Mouse (Mus musculus) C2C12 (cell line): ENCODE data around the gene Emg1. TPM values are rescaled to one million over a fixed set of nuclear protein-coding genes. Genes with fewer than 3 reads are reported as not detected.

Source experiments
- H3K27me3 ChIP-seq: one replicate; pipeline ENCODE4 v1.6.1; 2011; ENCODE audit not compliant: control insufficient read depth, insufficient read depth, insufficient read length
- H3K36me3 ChIP-seq: one replicate; pipeline ENCODE4 v1.6.1; 2011; ENCODE audit not compliant: control insufficient read depth, insufficient read depth
- H3K4me3 ChIP-seq: one replicate; pipeline ENCODE4 v1.5.1; 2011; ENCODE audit warnings: mild to moderate bottlenecking, control low read depth; ENCODE audit not compliant: poor library complexity, insufficient read depth, severe bottlenecking
- H3K79me2 ChIP-seq: one replicate; pipeline ENCODE4 v1.6.1; 2011; ENCODE audit not compliant: control insufficient read depth, insufficient read depth
- H3K79me3 ChIP-seq: one replicate; pipeline ENCODE4 v1.6.1; 2011; ENCODE audit warnings: low read depth, control low read depth
- H3ac ChIP-seq: one replicate; pipeline ENCODE3; 2011; ENCODE audit warnings: low read depth; ENCODE audit not compliant: control insufficient read depth, insufficient read length
- CEBPB ChIP-seq: IDR thresholded peaks from one replicate; pipeline ENCODE4 v1.6.1; 2011; ENCODE audit warnings: low read depth, mild to moderate bottlenecking, control low read depth, moderate library complexity
- CTCF ChIP-seq: IDR thresholded peaks from one replicate; pipeline ENCODE4 v1.5.1; 2011; ENCODE audit not compliant: control insufficient read depth, insufficient read depth, insufficient read length
- FOSL1 ChIP-seq: IDR thresholded peaks from one replicate; pipeline ENCODE4 v1.8.0; 2011; ENCODE audit warnings: mild to moderate bottlenecking, low read length; ENCODE audit not compliant: poor library complexity, insufficient read depth, severe bottlenecking
- MAX ChIP-seq: IDR thresholded peaks from one replicate; pipeline ENCODE4 v1.6.1; 2011; ENCODE audit warnings: mild to moderate bottlenecking, control low read depth
- MYOD1 ChIP-seq: IDR thresholded peaks from one replicate; pipeline ENCODE4 v1.6.1; 2011; ENCODE audit warnings: low read depth; ENCODE audit not compliant: control insufficient read depth, insufficient read length
- MYOG ChIP-seq: IDR thresholded peaks from one replicate; pipeline ENCODE4 v1.6.1; 2011; ENCODE audit not compliant: control insufficient read depth, insufficient read length; ENCODE audit errors: extremely low read depth
- USF1 ChIP-seq: IDR thresholded peaks from one replicate; pipeline ENCODE4 v1.6.1; 2011; ENCODE audit warnings: low read depth, mild to moderate bottlenecking, control low read depth, moderate library complexity
- polyA plus RNA-seq: library from polyadenylated mRNA; unstranded; fragments of >200 nt; fragmentation: generic; extraction: Trizol; gene quantifications from one replicate; pipeline ENCODE4 v1.2.1, GENCODE M21; 2012; ENCODE audit warnings: missing spikeins

Gene Emg1
- polyA plus RNA-seq, 1 experiment, result 208 TPM

DNA sequence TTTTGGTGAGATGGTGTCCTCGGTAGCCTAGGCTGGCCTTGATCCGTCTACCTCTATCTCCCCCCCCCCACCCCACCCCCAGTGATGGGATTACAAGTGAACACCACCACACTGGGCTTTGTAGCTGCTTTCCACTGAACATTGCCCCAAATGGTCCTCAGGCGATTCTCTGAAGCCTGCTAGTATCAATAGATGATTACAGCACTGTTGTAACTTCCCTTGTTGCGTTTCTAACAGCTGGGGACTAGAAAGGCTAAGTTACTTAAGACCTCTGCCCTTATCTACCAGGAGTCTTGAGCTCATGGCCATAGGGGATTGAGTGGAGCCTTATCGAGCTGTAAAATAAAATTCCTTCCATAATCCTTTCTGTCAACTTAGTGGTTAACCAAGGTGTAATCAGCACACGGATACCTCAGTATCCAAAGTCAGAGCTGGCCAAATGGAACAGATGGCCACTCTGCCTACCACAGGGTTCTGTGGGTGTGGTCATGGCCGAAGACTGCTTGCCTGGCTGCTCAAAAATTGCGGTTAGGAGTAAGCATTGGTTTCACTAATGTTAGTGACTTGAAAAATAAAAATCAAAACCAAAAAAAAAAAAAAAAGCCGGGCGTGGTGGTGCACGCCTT, 42.6 kb downstream of the Emg1 start:
- H3K79me3 ChIP-seq, result no peaks in the 10 kb centered on the region
- H3ac ChIP-seq, result no peak overlapping the region
- H3K36me3 ChIP-seq, result no peaks in the 10 kb centered on the region
- no peak for TF ChIP-seq USF1
- TF ChIP-seq CTCF, result no peak
- no peak for TF ChIP-seq MAX
- TF ChIP-seq FOSL1, result no peak
- no peak for TF ChIP-seq MYOG
- TF ChIP-seq MYOD1, result no peak
- TF ChIP-seq CEBPB, result no peak
- H3K79me2 ChIP-seq, result peaks cover 5% of the 10 kb centered on the region
- H3K27me3 ChIP-seq, result no peaks in the 10 kb centered on the region
- H3K4me3 ChIP-seq, result no peak overlapping the region

- H3K4me3 ChIP-seq, result no peak overlapping the region
- H3K79me2 ChIP-seq, result peaks cover 10% of the 10 kb centered on the region
- H3K36me3 ChIP-seq, result no peaks in the 10 kb centered on the region
- no peaks in the 10 kb centered on the region for H3K27me3 ChIP-seq
- TF ChIP-seq USF1 (no peak), CTCF (no peak), CEBPB (no peak), MYOD1 (no peak), MYOG (no peak), MAX (no peak), FOSL1 (no peak)
- no peak overlapping the region for H3ac ChIP-seq
- H3K79me3 ChIP-seq, result no peaks in the 10 kb centered on the region
Observed at GRCm38 (mm10) chr6:124665011-124665410, 47.0 kb downstream of the Emg1 start.

DNA sequence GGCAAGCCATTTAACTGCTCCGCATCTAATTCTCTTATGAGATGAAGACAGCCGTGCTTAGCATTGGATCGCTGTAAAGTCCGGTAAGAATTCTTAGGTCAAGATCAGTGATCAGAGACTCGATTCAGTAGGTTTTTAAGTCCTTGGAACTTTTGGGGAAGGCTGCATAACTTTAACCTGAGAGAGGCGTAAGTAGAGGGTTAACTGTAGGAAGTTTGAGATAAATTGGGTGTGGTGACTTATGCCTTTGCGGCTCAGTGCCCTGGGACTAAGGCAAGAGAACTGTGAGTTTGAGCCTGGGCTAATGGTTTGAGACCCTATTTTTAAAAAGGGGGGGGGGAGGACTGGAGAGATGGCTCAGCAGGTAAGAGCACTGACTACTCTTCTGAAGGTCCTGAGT, 47.7 kb downstream of the Emg1 start:
- H3K79me2 ChIP-seq, result peaks cover 10% of the 10 kb centered on the region
- H3ac ChIP-seq, result no peak overlapping the region
- no peaks in the 10 kb centered on the region for H3K79me3 ChIP-seq
- no peaks in the 10 kb centered on the region for H3K27me3 ChIP-seq
- TF ChIP-seq MAX (no peak), FOSL1 (no peak), MYOD1 (no peak), USF1 (no peak), CEBPB (no peak)
- H3K36me3 ChIP-seq, result no peaks in the 10 kb centered on the region
- no peak overlapping the region for H3K4me3 ChIP-seq

DNA sequence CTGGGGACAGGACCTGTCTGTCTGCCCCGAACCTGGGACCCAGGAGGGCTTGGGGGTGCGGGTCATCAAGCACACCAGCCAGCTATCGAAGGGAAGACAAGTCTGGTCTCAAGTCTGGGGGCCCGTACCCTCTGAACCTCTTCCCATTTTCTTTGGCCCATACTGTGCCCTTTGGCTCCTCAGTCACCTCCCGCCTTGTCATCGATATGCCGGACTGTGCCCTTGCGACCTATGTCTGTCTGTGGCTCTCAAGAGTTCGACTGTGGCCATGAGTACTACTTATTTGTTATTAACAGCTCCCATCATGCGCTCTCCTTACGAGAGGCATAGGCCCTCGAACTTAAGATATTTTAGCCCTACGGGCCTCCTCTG, 48.6 kb downstream of the Emg1 start:
- TF ChIP-seq CEBPB, result no peak
- no peak for TF ChIP-seq MAX
- TF ChIP-seq USF1, result no peak
- TF ChIP-seq CTCF, result no peak
- no peak for TF ChIP-seq MYOD1
- no peak for TF ChIP-seq FOSL1
- TF ChIP-seq MYOG, result no peak
- H3K79me3 ChIP-seq, result no peaks in the 10 kb centered on the region
- H3K27me3 ChIP-seq, result no peaks in the 10 kb centered on the region

DNA sequence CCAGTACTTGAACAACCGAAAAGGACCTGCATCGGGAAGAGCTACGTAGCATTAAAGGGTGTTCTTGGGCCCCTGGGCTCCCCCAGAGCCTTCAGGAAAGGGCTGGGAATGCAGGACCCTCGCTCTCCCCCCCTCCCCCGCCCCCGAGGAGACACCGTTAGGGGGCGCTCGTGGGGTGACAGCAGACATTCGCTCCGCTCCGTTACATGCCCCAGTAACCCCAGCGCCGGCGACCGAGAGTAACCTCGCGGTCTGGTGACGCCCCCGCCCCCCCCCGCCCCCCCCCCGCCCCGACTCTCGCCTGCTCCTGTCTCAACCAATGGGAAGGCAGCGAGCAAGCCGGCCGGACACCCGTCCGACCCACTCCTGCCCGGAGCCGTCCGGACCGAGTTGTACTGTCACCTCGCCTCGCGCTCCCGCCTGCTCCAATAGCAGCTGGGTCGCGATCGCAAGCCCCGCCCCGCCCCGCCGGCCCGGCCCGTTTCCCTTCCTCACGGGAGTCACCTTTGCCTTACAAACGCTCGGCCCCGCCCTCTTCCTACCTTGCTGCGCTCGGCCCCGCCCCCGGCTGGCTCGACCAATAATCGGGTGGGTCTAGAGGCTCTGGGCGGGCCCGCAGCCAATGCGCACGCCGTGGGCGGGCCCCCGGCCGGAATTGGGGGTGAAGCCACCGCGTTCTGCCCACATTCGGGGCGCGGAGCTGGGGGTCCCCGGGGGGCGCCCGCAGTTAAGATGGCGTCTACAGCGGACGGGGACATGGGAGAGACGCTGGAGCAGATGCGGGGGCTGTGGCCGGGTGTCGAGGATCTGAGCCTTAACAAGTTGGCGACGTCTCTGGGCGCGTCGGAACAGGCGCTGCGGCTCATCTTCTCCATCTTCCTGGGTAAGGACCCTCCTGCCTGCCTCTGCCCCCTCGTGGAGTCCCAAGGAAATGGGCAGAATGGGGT, 49.2 kb downstream of the Emg1 start, which contains the start of gene Lpcat3:
Lpcat3 (plus strand) TSS at position 551 of the 947 bp plus-strand sequence.
- TF ChIP-seq MAX, result no peak
- TF ChIP-seq CTCF, result peak; percentile 69
- H3K27me3 ChIP-seq, result no peaks in the 10 kb centered on the region
- H3K4me3 ChIP-seq, result peak within 1 kb of the TSS; percentile 60
- no peaks in the 10 kb centered on the region for H3K79me3 ChIP-seq
- H3K36me3 ChIP-seq, result no peaks in the 10 kb centered on the region
- peaks cover 10% of the 10 kb centered on the region for H3K79me2 ChIP-seq
- peak within 1 kb of the TSS; percentile 61 for H3ac ChIP-seq

More for the DNA sequence above, 48.6 kb downstream of the Emg1 start:
- Histone ChIP-seq H3ac (peak overlapping the region; percentile 58), H3K79me2 (peaks cover 10% of the 10 kb centered on the region), H3K36me3 (no peaks in the 10 kb centered on the region), H3K4me3 (peak overlapping the region; percentile 60)

DNA sequence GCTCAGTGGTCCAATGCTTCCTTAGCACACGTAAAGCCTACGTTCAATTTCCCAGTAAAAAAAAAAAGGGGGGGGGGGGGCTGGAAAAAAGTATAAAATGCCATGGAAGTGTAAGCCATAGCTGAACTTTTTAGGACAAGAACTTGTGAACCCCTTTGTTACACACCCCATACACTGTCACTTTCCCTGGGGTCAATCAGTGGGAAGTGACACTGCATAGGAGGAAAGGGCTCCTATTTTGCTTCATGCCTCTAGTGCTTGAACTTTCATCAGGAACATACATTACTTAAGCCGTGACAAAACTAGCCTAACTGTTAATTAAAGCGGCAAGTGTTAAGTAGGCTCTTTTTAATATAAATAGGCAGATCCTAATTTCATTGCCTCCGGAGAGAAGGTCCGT, 50.0 kb downstream of the Emg1 start:
- H3K4me3 ChIP-seq, result peak overlapping the region; percentile 32
- no peaks in the 10 kb centered on the region for H3K36me3 ChIP-seq
- H3K79me2 ChIP-seq, result peaks cover 10% of the 10 kb centered on the region
- TF ChIP-seq MYOD1, result no peak
- TF ChIP-seq CEBPB, result no peak
- TF ChIP-seq CTCF, result no peak
- no peak for TF ChIP-seq FOSL1
- TF ChIP-seq MAX, result no peak
- no peak for TF ChIP-seq MYOG
- no peak for TF ChIP-seq USF1
- no peak overlapping the region for H3ac ChIP-seq
- H3K79me3 ChIP-seq, result no peaks in the 10 kb centered on the region
- no peaks in the 10 kb centered on the region for H3K27me3 ChIP-seq
